Mouse (Mus musculus): ENCODE measurements around the gene Lrrtm1.

DNA sequence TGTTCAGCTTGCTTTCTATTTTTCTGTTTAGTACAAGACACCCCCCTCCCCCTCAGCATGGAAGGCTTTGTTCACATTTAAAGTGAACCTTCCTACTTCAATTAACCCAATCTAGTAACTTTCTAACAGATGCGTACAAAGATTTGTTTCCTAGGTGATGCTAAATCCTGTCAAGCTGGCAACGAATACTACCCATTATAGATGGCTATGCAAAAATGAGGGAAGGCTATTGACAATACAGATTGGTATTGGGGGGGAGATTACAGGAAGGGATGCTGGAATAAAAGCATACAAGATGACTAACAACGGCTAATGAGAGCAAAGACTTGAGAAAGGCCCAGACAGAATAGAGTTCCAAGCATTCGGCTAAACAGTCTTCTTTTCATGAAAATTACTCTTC is 21.7 kb upstream of the Lrrtm1 start:
- no peak for TF ChIP-seq CTCF (IDR thresholded peaks at IDR 0.05; ENCODE audit: control insufficient read depth, insufficient read depth, insufficient replicate concordance, low read depth, low read length)
- TF ChIP-seq POLR2A (IDR thresholded peaks at IDR 0.05; ENCODE audit: control insufficient read depth, low read depth, low read length): no peak

All from testis, adult 2 months (tissue).